ENCODE assay signal across 11 mouse cellular contexts in the genomic region with DNA sequence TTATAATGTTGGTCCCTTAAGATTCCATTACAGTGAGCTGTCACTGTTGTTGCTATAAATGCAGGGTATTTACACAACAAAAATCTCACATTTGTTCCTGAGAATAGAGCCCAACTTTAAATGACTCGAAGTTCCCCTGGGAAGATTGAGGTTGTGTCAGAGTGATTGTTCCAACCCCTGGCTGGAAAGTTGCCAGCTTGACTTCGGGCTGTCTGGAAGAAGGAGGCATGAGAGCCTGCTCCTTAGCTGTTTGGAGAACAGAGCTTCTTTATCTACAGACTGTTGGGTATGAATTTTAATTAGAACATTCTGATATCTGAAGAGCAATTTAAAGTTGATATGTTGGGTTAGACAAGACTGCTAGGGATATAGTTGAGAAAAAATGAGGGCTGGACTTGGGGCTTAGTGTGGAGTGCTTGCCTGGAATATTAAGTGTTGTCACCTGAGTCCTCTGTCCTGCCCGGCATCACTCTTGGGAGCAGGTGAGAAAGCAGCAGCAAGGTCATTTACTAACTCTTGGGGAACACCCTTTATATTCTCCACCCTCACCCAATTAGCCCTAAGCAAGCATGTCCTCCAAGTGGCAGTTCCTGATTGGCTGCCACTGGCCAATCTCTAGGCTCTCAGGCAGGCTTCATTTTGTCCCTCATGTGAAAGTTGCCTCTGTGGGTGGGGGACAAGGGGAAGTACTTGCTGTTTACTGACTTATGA.
DNase-seq lines count a peak whose midpoint lies in the region; ATAC-seq and TF ChIP-seq lines count a peak whose summit lies in the region.
"Had no signal": no experiment of that assay in that cellular context is flagged by ENCODE, and none has a peak within 500 bp of the region (broad histone marks: within the 10 kb centered on the region; RNA-seq: fewer than 3 reads in every experiment).

No protein-coding gene starts in this region.

- no peak for TF ChIP-seq CTCF in brain, embryonic 14.5 days (IDR thresholded peaks at IDR 0.05; ENCODE audit: borderline replicate concordance, extremely low read depth, insufficient read depth, insufficient read length)

- WGBS in heart, embryonic 12.5 days, result 24% methylated on average over 3 of the region's 3 CpGs
- WGBS in midbrain, embryonic 16.5 days, result 52% methylated on average over 3 of the region's 3 CpGs

- no peak for DNase-seq in heart, adult 8-10 months (ENCODE audit: low spot score)
- DNase-seq in retina, postnatal 1 day, result peak; percentile 75
- DNase-seq in retina, embryonic 14.5 days (ENCODE audit: low spot score), result no peak
- peak; percentile 67 for DNase-seq in brain, embryonic 14.5 days (ENCODE audit: low read depth)
- no peak for DNase-seq in left cerebral cortex, adult 9 months (ENCODE audit: low spot score in 2 of 2)
- DNase-seq in left cerebral cortex, postnatal 36 days (ENCODE audit: low spot score in 2 of 2), result no peak
- DNase-seq: cerebellum, postnatal 36 days; liver, embryonic 13.5 days had no signal

- H3K9me3 ChIP-seq in heart, embryonic 12.5 days (replicated peaks), result no peaks in the 10 kb centered on the region
- no peaks in the 10 kb centered on the region for H3K9me3 ChIP-seq in midbrain, embryonic 16.5 days (replicated peaks; ENCODE audit: control insufficient read depth, low read length, poor library complexity, severe bottlenecking)
- H3K9me3 ChIP-seq: liver, embryonic 13.5 days had no signal

- peak overlapping the region; percentile 63 for H3K27ac ChIP-seq in heart, embryonic 12.5 days (ENCODE audit: poor library complexity, severe bottlenecking)
- H3K27ac ChIP-seq in midbrain, embryonic 16.5 days (ENCODE audit: low read length), result no peak overlapping the region
- H3K27ac ChIP-seq: liver, embryonic 13.5 days had no signal

- H3K9ac ChIP-seq in heart, embryonic 12.5 days, result no peak overlapping the region
- no peak overlapping the region for H3K9ac ChIP-seq in midbrain, embryonic 16.5 days (ENCODE audit: low read depth, low read length)
- H3K9ac ChIP-seq: liver, embryonic 13.5 days had no signal

- H3K4me1 ChIP-seq in heart, embryonic 12.5 days (replicated peaks), result peaks cover 42% of the 10 kb centered on the region
- peaks cover 10% of the 10 kb centered on the region; the same call in 1 of the 2 replicates for H3K4me1 ChIP-seq in midbrain, embryonic 16.5 days (ENCODE audit: control insufficient read depth, insufficient read depth, low read length)
- H3K4me1 ChIP-seq: liver, embryonic 13.5 days had no signal

- peaks cover 22% of the 10 kb centered on the region for H3K36me3 ChIP-seq in heart, embryonic 12.5 days
- no peaks in the 10 kb centered on the region for H3K36me3 ChIP-seq in midbrain, embryonic 16.5 days (ENCODE audit: control insufficient read depth, insufficient read depth, low read length)
- H3K36me3 ChIP-seq: liver, embryonic 13.5 days had no signal

- no peak overlapping the region for H3K4me2 ChIP-seq in heart, embryonic 12.5 days
- no peak overlapping the region for H3K4me2 ChIP-seq in midbrain, embryonic 16.5 days (ENCODE audit: low read length)
- H3K4me2 ChIP-seq: liver, embryonic 13.5 days had no signal

- TF ChIP-seq POLR2A in brain, embryonic 14.5 days (IDR thresholded peaks at IDR 0.05; ENCODE audit: borderline replicate concordance, extremely low read depth, insufficient read depth, insufficient read length, poor library complexity, severe bottlenecking), result no peak

- no peak overlapping the region for H3K4me3 ChIP-seq in heart, embryonic 12.5 days
- H3K4me3 ChIP-seq in midbrain, embryonic 16.5 days (ENCODE audit: low read depth, low read length), result no peak overlapping the region
- H3K4me3 ChIP-seq: liver, embryonic 13.5 days had no signal

- intact Hi-C loops in left cerebral cortex, postnatal 36 days (cut with DNase I), result no loop called here

- no peak for ATAC-seq in heart, embryonic 12.5 days (ENCODE audit: insufficient number of reproducible peaks, low FRiP score)
- ATAC-seq in midbrain, embryonic 16.5 days, result peak; percentile 64
- ATAC-seq: intestine, postnatal 0 days had no signal

- H3K27me3 ChIP-seq in heart, embryonic 12.5 days (replicated peaks), result no peaks in the 10 kb centered on the region
- no peaks in the 10 kb centered on the region for H3K27me3 ChIP-seq in midbrain, embryonic 16.5 days (ENCODE audit: control insufficient read depth, insufficient read depth, low read depth, low read length)
- H3K27me3 ChIP-seq: liver, embryonic 13.5 days had no signal

Comparison
In these comparisons a context has a peak if more than half of its experiments do, and no peak if none do; other contexts are left out.
1. DNase-seq: peak in retina, postnatal 1 day (single experiment) and brain, embryonic 14.5 days (single experiment); none in heart, adult 8-10 months (single experiment), retina, embryonic 14.5 days (single experiment), left cerebral cortex, adult 9 months (0 of 2) and left cerebral cortex, postnatal 36 days (0 of 2).